Mouse (Mus musculus) cerebellum, postnatal 36 days (tissue): ENCODE measurements around the gene Aldh1l1.

Experiments
- DNase-seq, 2 experiments: peaks; one replicate each; pipeline ENCODE4 v3.0.0; 2021 to 2022; ENCODE audit warnings: mixed read lengths in 2 of 2

Gene Aldh1l1

DNA sequence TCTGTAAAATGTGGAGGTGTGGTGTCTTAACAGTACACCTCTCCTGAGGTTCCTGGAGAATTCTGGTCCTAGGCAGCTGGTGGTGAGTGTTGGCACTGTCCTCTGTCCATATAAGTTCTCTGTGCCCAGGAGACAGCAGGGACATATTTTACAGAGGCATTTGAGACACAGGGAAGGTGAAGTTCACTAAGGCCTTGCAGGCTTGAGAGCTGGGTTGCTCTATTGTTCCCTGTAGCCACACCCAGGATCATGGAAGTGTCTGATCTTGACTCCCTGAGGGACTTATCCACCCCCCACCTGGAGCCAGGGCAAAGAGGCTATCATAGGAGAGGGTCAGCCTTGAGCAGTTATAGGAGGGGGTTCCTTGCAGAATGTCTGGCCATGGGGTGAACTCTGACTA is 65.0 kb downstream of the Aldh1l1 start:
- DNase-seq = no peak

DNA sequence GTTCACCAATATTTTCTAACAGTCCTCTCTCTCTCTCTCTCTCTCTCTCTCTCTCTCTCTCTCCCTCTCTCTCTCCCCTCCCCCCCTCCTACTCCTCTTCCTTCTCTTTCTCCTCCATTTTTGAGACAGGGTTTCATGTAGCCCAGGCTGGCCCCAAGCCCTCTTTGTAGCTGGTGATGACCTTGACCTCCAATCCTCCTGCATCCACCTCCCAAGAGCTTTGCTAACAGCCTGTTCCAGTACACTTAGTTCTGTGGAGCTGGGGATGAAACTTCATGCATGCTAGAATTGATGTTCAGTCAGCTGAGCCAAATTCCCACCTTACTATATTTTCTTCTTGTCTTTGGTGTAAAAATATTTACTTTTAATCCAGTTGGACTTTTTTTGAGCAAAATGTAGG is 67.0 kb downstream of the Aldh1l1 start:
- no peak for DNase-seq

DNA sequence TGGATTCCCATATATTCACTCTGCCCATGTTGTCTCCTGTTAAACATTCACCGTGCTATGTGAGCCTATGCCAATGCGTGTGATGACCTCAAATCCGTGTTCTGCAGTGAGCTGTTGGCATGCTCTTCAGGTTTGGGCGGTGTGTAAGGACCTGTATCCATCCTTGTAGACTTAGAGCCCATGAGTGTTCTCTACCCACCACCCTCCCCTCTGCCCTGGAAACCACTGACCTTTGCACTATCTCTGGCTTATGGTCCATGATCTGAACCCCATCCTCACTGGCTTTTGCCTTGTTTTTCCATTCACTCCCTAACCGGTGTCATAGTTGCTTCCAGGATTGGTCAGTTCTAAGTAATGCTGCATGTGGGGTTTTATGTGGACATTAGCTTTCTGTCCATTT is 67.5 kb downstream of the Aldh1l1 start:
- DNase-seq = no peak

DNA sequence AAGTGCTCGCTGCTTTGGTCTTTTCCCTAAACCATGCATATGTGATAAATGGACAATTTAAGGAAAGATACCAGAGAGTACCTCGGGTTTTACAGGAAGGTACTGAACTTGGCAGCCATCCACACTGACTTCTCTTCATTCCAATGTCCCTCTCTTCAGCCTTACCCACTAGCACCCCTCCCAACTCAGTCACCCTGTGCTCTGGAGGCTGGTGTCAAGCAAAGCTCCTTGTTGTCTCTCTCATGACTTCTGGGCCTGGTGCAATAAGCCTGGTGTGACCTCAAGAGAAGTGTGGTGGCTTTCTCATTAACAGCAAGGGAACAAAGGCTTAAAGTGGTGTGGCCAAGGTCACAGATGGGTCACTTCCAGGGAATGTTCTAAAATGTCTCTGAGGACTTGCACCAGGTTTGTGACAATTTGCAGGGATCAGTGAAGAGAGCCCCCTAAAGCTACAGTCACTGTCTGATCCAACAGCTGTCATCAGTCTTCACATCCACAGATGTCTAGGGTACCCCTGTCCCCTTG is 70.4 kb downstream of the Aldh1l1 start:
- no peak for DNase-seq

DNA sequence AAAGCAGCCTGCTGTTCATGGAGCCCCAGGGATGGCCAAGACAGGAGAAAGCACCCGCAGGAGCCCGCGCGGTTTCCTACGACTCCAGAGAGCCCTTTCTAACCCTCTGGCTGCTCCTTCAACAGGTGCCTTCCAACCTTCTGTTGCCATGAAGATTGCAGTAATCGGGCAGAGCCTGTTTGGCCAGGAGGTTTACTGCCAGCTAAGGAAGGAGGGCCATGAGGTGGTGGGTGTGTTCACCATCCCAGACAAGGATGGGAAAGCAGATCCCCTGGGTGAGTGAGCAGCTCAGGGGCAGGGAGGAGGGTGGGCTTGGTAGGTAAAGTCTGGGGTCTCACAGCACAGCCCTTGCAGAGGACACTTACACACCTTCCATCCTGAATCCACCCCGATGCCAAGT is 70.8 kb downstream of the Aldh1l1 start:
- no peak for DNase-seq

DNA sequence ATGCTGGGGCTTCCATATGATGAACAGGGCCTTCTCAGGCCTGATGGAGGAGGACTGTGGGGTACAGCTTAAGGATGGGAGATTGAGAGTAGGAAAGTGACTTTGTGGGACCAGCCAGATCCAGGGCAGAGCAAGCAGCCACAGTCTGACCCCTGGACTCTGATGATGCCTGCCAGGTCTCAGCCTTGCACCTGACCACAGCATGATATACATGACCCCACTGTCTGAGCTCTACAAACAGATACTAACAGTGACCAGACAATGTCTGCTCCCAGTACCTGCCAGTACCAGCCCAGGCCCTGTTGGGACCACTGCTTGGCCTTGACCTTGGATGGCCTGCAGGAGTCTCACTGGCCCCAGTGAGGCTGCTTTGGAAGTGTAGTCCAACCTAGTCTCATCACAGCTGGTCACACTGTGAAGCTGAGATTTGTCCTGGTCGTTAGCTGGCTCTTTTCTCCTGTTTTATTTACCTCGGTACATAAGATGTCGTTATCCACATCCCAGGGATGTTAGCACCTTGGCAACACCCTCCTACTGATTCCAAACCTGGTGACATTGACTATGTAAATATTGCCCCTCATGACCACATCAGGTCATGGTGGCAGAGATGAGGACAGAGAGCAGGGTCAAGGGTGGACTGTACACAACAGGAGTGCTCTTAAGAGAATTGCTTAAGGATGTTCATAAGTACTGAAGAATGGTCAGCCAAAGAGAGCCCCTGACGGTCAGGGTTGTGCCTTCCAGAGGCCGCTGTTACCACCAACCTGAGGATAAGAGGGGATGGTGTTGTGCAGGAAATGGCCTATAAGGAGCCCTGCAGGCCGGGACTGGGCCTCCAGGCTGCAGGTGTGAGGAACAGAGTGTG is 71.8 kb downstream of the Aldh1l1 start:
- DNase-seq = no peak

DNA sequence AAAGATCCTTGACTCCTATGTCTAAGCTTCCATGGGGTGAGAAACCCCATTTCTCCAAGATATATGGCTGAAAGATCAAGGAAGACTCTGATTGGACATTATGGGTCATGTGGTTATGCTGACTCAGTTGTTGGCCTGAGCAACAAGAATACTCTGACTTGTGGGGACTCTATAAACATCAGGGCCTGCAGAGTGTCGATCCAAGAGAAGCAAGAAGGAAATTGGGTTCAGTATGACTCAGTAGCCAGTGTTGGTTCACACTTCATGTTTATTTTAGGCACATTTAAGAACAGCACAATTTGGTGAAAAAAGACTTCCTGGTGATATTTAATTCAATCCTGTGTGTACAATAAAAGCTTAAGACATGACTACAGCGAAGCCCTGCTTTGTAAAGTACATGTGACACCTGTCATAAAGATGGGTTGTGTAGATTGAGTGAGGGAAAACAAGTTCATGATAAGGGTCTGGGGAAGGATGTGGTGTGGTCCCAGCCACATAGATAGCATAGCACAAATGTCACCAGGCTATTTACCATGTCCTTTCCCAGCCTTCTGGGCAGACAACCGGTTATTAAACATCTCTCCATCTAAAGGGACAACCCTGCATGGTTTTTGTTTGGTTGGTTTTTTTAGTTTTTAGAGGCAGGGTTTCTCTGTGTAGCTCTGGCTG is 74.3 kb downstream of the Aldh1l1 start:
- DNase-seq = no peak

DNA sequence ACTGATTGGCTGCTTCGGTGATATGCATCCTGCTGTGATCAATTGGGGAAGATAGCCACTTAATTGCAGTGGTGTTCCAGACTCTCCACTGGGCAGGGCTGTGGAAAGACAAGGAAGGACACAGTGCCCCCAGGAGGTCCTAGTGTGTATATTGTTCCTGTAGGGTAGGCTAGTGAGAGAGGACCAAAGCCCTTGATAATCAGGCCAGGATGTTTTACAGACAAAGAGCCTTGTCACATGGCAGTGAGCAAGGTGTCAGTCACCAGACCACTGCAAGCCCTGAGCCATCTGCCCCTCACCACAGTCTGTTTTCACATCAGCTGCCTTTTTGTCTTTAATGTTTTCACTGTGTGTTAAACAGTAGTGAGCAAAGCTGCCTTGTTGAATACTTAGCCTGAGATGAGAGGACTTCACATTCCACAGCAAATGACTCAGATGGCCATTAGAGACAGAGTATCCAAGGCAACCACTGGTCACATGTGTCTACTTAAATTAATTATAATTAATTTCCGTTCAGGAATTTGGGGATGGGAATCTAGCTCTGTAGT is 75.1 kb downstream of the Aldh1l1 start:
- no peak for DNase-seq

DNA sequence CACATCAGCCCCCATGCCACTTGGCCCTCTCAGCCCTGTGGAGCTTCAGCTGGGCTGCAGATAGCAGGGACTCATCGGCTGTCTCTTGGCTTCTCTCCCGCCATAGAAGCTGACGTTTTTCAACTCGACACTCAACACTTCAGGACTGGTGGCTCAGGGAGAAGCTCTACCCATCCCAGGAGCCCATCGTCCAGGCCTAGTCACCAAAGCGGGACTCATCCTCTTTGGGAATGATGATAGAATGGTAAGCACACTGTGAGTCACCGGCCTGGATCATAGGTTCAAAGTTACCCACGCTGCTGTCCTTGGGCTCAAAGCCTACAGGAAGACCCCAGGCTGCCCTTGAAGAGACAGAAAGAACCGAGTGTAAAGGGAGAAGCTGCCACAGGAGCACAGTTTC is 78.0 kb downstream of the Aldh1l1 start:
- no peak for DNase-seq

DNA sequence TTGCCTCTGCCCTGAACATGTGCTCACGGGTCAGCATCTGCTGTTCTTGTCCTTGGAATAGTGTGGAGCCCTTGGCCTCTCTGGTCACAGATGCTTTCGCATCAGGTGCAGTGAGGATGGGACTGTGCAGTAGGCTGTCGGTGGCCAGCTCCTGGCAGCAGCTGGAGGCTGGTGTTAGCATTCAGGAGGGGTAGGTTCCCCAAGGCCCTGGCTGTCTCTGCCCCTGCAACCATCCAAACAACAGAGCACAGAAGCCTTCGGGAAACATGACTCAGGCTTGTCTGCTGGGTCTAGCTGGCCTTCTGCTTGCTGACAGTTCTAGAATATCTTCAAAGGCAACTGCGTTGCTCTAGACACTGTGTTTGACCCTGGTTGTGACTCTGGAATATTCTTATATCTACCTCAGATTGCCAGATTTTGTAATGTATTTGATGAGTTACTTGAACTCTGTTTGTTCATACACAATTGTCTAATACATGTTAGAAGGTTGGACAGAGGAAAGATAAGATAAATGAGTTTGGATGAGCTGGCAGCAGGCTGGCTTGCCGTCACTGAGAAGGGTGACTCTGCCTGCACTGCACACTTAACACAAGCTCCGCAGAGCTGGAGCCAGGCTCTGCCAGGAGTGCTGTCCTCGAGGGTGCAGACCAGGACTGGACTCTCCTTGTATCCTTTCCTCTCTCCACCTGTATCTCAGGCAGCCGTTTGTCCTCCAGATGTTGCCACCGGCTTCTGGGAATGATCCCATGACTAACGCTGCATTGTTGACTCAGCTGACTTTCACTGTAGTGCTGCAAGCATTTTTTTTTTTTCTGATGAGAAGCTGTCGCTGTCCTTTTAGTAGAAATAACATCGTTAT is 79.4 kb downstream of the Aldh1l1 start:
- DNase-seq = no peak

DNA sequence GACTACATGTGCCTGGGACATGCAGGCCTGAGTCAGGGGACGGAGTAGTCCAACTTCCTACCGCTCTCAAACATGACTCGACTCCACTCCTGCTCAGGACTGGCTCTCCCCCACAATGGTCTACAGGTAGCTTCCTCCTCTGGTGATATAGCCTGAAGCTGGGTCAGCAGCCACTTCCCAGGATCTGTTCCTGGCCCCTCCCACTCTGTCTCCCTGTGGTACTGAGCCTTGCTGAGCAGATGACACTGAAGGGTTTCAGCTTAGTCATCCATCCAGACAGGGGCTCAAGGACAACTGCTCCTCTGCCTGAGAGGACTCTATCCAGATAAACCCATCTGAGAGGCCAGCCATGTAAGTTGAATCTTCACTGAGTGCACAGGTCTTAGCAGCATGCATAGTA is 81.3 kb downstream of the Aldh1l1 start:
- DNase-seq = no peak

DNA sequence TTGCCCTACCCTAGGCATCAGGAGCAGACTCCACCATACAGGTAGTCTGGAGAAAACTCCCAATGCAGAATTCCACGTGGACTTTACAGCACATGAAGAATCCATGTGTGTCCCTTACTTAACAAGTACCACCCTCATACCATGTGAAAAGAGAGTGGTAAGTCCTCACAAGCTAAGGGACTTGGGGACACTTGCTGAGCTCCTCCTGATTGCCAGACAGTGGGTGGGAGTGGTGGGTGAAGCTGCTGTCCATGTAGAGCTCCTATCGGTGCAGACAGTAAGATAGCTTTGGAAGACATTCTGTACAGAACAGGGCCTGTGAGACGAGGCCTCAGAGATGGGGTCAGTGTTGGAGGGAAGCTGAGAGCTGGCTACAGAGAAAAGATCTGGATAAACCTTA is 81.7 kb downstream of the Aldh1l1 start:
- no peak for DNase-seq

DNA sequence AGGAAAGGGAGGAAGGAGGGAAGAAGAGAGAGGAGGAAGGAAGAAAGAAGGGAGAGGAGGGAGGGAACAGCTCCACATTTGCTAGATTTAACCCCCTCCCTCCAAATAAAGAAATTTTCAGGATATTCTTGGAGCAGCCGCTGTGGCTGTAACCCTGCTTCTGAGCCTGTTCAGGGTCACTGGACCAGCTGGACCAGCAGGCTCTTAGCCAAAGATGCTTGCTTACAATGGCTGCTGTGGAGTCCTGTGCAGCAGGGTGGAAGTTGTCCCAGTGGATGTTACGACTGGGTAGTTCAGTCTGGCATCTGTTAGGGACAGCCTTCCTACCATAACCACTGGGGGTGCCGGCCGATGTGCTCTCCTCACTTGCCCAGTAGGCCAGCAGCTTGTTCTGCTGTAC is 82.5 kb downstream of the Aldh1l1 start:
- DNase-seq = no peak

DNA sequence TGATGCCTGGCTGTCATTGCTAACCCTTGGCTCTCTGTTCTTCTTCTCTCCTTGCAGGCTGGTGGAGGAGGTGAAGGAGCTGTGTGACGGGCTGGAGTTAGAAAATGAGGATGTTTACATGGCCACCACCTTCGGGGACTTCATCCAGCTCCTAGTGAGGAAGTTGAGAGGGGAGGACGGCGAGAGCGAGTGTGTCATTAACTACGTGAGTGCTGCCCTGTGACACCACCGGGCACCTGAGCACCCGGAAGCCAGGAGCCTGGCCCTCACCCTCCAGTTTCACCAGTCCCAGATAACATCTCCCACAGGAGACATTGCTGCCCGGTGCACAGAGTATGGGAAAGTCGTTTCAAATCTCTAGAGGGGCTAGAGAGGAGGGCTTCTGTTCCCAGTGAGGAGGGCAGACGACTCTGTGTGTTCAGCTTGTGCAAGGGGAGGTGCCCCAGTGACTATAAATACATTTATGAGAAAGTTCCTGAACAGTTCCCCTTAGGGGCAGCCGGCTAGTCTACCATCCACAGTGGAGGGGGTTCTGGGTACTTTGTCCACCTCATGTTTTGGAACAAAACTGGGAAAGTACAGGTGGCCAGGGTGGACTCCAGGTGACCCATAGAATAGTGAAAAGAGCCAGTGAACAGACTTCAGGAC is 83.6 kb downstream of the Aldh1l1 start:
- DNase-seq = no peak

DNA sequence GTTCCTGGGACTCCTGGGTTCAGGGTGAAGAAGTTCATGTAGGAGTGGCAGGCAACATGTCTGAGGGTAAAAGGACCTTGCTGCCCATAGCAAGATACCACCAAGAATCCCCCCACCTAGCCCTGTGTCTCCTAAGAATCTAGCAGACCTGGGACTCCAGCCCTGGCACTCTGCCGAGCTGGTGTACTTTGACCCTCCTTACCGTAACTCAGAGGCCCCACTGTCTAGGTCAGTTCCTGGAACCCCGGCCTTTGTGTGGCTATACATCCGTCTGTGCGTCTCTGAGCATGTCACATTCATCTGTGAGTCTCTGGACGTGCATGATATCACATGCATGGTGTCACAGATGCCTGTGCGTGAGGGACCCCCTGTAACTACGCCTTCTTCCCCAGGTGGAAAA is 84.2 kb downstream of the Aldh1l1 start:
- DNase-seq = no peak

DNA sequence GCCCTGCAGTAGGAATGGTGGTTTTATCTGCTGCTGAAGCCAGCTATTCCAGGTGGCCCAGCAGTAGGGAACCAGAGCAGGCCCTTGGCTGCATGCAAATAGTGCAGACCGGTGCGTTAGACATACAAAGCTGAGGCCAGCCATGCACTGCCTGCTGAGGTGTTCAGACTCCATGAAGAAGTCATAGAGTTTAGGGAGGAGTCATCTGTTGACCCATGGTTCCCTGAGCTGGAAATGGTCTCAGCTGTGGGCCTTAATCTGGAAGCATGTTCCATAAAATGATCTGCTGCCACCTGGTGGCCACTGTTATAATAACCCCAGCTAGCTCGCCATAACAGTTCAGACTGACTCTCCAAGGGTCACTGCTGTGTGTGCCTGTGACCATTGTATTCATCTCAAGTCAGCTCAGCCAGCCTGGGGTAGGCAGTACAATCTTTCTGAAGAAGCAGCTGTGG is 89.1 kb downstream of the Aldh1l1 start:
- DNase-seq = peak; percentile 82 to 90

DNA sequence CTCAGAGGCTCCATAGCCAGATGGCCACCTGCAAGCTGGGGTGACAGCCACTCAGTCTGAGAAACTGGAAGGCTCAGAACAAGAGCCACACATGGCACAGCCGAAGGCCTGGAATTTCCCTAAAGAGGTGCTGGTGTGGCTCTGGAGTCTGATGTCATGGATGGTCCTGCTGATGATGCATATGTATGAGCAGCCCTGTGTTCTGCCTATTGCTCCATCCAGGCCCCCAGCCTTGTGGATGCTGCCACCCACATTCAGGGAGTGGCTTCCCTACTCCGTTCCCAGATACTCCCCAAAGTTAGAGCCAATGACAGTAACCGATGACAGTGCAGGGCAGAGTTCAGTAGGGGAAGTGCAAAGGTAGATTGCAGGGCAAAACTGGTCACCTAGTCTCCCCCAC is 91.9 kb downstream of the Aldh1l1 start:
- DNase-seq = no peak

DNA sequence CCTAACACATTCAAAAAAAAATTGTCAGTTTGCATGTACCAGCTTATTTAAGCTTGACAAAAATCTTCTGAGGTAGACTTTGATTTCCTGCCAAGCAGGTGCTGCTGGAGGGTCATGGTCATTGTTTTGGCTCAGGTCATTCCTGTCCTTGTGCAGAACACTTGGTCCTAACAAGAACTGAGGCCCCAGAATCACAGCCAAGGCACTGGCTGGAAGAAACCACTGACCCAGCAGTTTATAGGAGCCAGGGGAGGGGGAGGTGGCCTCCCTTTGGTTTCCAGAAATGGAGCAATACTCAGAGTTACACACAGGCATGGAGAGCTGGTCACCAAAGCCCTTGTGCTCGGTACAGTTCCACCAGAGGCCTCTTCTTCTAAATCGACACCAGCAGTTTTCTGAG is 96.1 kb downstream of the Aldh1l1 start:
- DNase-seq = no peak

DNA sequence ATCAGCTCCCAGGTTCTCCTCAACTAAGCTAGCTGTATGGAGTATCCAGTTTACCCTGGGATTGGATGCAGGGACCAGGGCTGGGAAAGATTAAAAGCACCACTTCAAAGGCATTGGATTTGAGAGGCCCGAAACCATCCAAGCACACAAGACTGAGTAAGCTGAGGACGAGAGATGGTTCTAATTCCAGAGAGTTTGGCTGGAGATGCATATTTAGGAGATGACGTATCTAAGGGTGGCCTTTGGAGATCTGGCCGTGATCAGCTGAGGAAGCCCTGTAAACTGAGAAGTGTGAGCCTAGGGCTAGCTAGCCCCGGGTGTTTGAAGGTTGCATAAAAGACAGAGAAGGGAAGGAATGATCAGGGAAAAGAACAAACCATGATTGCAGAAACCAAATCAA is 101.9 kb downstream of the Aldh1l1 start:
- no peak for DNase-seq

DNA sequence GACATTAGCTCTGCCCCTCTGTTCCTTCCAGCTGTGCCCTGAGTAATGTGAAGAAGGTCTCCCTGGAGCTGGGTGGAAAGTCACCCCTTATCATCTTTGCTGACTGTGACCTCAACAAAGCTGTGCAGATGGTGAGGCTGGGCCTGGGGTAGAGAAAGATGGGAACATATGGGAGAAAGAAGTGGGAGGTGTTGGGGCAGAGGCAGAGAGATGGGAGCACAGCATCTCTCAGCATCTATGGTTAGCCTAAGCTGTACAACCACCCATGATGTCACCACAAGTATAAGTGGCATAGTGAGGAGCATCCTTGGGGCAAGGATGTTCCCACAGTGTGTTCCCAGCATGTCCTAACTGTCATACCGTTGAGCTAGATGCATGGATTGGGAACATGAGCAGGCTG is 104.5 kb downstream of the Aldh1l1 start:
- DNase-seq = no peak

DNA sequence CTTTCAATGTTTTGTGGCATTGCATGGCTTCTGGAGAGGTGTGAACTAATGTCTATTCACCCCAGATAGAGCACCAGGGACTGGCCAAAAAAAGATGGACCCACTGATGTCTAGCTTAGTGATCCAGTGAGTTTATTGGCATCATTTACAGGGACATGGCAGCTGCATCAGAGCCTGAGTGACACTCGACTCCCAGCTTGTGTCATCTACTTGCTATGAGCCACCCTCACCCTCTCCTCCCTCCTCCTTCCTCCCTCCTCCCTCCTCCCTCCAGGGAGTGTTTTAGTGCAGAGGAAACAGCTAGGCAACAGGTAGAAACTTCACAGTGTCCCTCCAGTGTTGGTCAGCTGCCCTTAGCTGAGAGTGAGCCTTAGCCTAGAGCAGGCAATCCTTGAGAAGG is 108.7 kb downstream of the Aldh1l1 start:
- DNase-seq = no peak

DNA sequence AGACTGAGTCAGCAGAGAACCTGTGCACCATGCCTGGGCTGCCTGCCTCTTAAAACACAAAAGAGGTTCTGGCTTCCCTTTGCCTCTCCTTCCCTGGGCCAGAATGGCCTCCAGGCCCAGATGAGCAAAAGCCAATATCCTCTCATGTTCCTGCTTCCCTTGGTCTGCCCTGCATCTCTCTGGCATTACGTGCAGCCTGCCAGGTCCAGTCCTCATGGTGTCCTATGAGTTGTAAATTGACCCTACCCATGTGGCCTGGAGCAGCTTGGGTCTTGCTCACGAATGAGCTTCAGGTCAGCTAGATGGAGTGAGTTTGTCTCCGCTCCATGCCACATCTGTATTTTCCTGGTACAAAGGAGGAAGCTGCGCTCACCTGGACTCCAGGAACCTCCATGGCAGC is 110.8 kb downstream of the Aldh1l1 start:
- DNase-seq = no peak
